Mouse (Mus musculus) testis, adult 2 months (tissue): ENCODE measurements around the gene Btbd9. TPM values are rescaled to one million over a fixed set of nuclear protein-coding genes. Genes with fewer than 3 reads are reported as not detected.

Source experiments
- H3K27ac ChIP-seq: fragments of 200-500 bp; 2 replicates; pipeline ENCODE4 v1.5.1; 2012; ENCODE audit warnings: low read depth, low read length; ENCODE audit not compliant: control insufficient read depth, insufficient read depth
- H3K27me3 ChIP-seq: fragments of 200-500 bp; 2 replicates; pipeline ENCODE4 v1.6.1; 2012; ENCODE audit warnings: mild to moderate bottlenecking, low read length, moderate library complexity; ENCODE audit not compliant: control insufficient read depth, insufficient read depth
- H3K36me3 ChIP-seq: fragments of 200-500 bp; 2 replicates; pipeline ENCODE4 v1.6.1; 2012; ENCODE audit warnings: mild to moderate bottlenecking, low read length; ENCODE audit not compliant: control insufficient read depth, insufficient read depth
- H3K4me1 ChIP-seq: fragments of 200-500 bp; 2 replicates; pipeline ENCODE4 v1.6.1; 2012; ENCODE audit warnings: low read length; ENCODE audit not compliant: control insufficient read depth, insufficient read depth
- H3K4me3 ChIP-seq: fragments of 200-500 bp; 2 replicates; pipeline ENCODE4 v1.5.1; 2012; ENCODE audit warnings: low read depth, mild to moderate bottlenecking, low read length, moderate library complexity, mixed read lengths; ENCODE audit not compliant: control insufficient read depth
- CTCF ChIP-seq: fragments of 200-500 bp; IDR thresholded peaks from 2 replicates; pipeline ENCODE4 v1.5.1; 2012; ENCODE audit warnings: low read depth, mild to moderate bottlenecking, inconsistent platforms, low read length, moderate library complexity; ENCODE audit not compliant: control insufficient read depth, insufficient read depth, insufficient replicate concordance
- POLR2A ChIP-seq: fragments of 200-500 bp; IDR thresholded peaks from 2 replicates; pipeline ENCODE4 v1.6.1; 2012; ENCODE audit warnings: low read depth, mild to moderate bottlenecking, inconsistent platforms, low read length, moderate library complexity; ENCODE audit not compliant: control insufficient read depth
- polyA plus RNA-seq: library from polyadenylated mRNA; depleted of rRNA; stranded (reverse); fragments of >200 nt; gene quantifications from 2 replicates; pipeline ENCODE4 v1.2.3, GENCODE M21; 2012

Gene Btbd9
- polyA plus RNA-seq, 1 experiment, result 87.1 TPM

DNA sequence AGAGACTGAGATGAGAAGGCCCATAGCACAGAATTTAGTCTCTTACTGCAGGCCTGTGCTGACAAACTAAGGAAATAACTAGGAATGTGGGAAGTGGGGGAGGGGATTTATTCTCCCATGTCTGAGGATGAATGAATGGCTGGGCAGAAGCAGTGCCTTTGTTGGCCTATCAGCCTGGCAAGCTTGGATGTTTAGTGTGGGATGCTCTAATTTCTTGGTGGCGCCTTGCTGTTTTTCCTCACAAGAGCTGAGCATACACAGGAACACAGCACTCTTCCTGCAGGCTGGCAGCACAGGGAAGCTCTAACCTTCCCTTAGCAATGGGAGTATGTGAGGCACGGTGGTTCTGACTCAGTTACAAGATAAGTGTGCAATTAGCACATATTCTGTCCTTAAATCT is 207.7 kb downstream of the Btbd9 start:
- no peak for TF ChIP-seq CTCF
- TF ChIP-seq POLR2A, result no peak
- Histone ChIP-seq H3K27ac (no peak overlapping the region), H3K4me3 (no peak overlapping the region), H3K36me3 (no peaks in the 10 kb centered on the region), H3K4me1 (no peaks in the 10 kb centered on the region), H3K27me3 (no peaks in the 10 kb centered on the region)

DNA sequence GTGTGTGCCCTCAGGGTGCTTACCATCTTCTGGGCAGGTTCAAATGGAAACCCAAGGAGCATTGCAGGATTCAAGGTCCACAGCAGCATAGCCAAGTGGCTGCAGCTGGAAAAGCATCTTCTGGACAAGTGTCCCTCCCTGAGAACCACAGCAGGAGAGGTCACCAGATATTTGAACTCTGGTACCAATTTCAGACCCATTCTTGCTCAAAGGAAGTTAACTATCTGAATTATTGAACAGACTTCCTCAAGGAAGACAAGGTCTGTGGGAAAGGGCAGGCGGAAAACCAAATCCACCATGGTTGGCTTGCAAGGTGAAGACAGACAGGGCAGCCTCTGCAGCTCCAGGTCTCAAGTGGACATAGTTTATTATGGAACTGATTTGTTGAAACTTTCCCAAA is 211.6 kb downstream of the Btbd9 start:
- Histone ChIP-seq H3K4me1 (no peaks in the 10 kb centered on the region), H3K4me3 (no peak overlapping the region), H3K27me3 (no peaks in the 10 kb centered on the region), H3K36me3 (no peaks in the 10 kb centered on the region), H3K27ac (no peak overlapping the region)
- no peak for TF ChIP-seq CTCF
- no peak for TF ChIP-seq POLR2A

- Histone ChIP-seq H3K4me3 (no peak overlapping the region), H3K4me1 (no peaks in the 10 kb centered on the region), H3K36me3 (no peaks in the 10 kb centered on the region), H3K27me3 (no peaks in the 10 kb centered on the region), H3K27ac (no peak overlapping the region)
- no peak for TF ChIP-seq CTCF
Measured at GRCm38 (mm10) chr17:30363365-30363764, 212.9 kb downstream of the Btbd9 start.

DNA sequence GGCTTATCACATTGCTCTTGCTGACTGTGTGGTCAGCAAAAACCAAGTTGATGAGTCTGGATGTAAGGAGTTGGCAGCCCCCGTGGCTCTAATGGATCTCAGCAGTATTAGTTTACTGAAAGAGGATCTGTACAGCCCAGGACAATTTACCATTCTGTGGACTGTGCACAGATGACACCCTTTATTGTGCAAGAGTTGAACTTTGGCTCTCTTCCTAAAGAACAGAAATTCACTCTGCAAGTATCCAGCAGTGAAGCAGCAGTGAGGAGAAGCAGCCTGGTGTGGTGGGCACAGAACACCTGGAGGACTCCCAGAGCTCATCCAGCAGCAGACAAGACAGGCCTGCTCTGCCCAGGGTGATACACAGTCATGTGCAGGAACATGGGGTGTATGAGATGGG is 215.6 kb downstream of the Btbd9 start:
- Histone ChIP-seq H3K4me1 (no peaks in the 10 kb centered on the region), H3K36me3 (no peaks in the 10 kb centered on the region), H3K27ac (no peak overlapping the region), H3K27me3 (no peaks in the 10 kb centered on the region), H3K4me3 (no peak overlapping the region)
- TF ChIP-seq POLR2A, result no peak
- no peak for TF ChIP-seq CTCF

DNA sequence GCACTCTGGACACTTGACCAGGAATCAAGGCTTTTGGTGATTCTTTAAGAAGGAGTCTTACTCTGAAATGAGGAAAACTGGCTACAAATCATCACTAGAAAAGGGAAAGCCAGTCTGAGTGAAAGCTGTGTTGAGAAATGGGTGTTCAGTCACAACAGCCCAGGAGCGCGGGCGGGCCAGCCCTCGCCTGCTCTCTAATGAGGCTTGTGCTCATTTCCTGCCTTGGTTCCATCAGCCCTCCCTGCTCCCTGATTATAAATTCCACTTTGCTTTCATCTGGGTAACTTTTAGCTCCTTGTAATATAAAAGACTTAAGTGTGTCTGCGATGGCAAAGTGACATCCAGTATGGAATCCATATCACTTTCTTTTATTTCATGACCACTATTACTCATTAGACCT is 216.9 kb downstream of the Btbd9 start:
- no peak for TF ChIP-seq POLR2A
- TF ChIP-seq CTCF, result no peak
- Histone ChIP-seq H3K4me3 (no peak overlapping the region), H3K27ac (no peak overlapping the region), H3K4me1 (no peaks in the 10 kb centered on the region), H3K36me3 (no peaks in the 10 kb centered on the region), H3K27me3 (no peaks in the 10 kb centered on the region)

DNA sequence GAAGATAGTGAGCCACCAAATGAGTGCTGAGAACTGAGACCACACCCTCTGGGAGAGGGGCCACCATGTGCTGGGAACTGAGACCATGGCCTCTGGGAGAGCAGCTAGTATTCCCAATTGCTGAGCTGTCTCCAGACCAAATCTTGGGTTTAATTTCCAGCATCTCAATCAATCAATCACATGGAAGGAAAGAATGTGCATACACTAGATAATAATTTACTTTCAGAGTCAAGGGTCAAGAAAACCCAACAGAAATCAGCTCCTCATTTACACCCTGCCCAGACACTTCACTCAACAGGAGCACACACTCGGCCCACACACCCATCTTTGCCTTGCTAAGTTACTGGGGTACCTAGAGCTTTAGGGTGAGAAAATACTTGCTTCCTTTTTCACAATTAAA is 220.9 kb downstream of the Btbd9 start:
- H3K36me3 ChIP-seq, result no peaks in the 10 kb centered on the region
- no peaks in the 10 kb centered on the region for H3K27me3 ChIP-seq
- TF ChIP-seq CTCF (no peak), POLR2A (no peak)
- no peak overlapping the region for H3K27ac ChIP-seq
- H3K4me3 ChIP-seq, result no peak overlapping the region
- no peaks in the 10 kb centered on the region for H3K4me1 ChIP-seq

- Histone ChIP-seq H3K27ac (no peak overlapping the region), H3K4me3 (no peak overlapping the region), H3K27me3 (no peaks in the 10 kb centered on the region), H3K36me3 (no peaks in the 10 kb centered on the region), H3K4me1 (no peaks in the 10 kb centered on the region)
- TF ChIP-seq CTCF (no peak), POLR2A (no peak)
Measured at GRCm38 (mm10) chr17:30354381-30354780, 221.9 kb downstream of the Btbd9 start.

GRCm38 (mm10) chr17:30348031-30348430 is 228.3 kb downstream of the Btbd9 start:
- Histone ChIP-seq H3K36me3 (no peaks in the 10 kb centered on the region), H3K4me3 (no peak overlapping the region), H3K27me3 (no peaks in the 10 kb centered on the region), H3K4me1 (peaks cover 2% of the 10 kb centered on the region), H3K27ac (no peak overlapping the region)
- TF ChIP-seq POLR2A, result no peak
- TF ChIP-seq CTCF, result no peak
